Mouse (Mus musculus) liver, embryonic 12.5 days (tissue): Measurements from ENCODE around the gene Naa50. TPM values are rescaled to one million over a fixed set of nuclear protein-coding genes. Genes with fewer than 3 reads are reported as not detected.
A peak's percentile ranks its signal among the peaks of the same experiment; 100 is the strongest.

Source experiments
- ATAC-seq: fragments of 200-750 bp; cut with Nextera tagmentation; 2 replicates; pipeline ENCODE4 v1.8.0; 2017; ENCODE audit warnings: moderate number of reproducible peaks, mild to moderate bottlenecking, moderate library complexity
- H3K27ac ChIP-seq: fragments of 300-500 bp; sonication (generic); 2 replicates; pipeline ENCODE4 v1.5.1; 2016; ENCODE audit warnings: mild to moderate bottlenecking
- H3K27me3 ChIP-seq: fragments of 300-500 bp; sonication (generic); replicated peaks from 2 replicates; pipeline ENCODE4 v1.6.1; 2016; ENCODE audit warnings: mild to moderate bottlenecking, moderate library complexity
- H3K36me3 ChIP-seq: fragments of 300-500 bp; sonication (generic); 2 replicates; pipeline ENCODE4 v1.6.1; 2016; ENCODE audit warnings: mild to moderate bottlenecking, moderate library complexity
- H3K4me1 ChIP-seq: fragments of 300-500 bp; sonication (generic); 2 replicates; pipeline ENCODE4 v1.6.1; 2016
- H3K4me2 ChIP-seq: fragments of 300-500 bp; sonication (generic); 2 replicates; pipeline ENCODE4 v1.6.1; 2016; ENCODE audit warnings: mild to moderate bottlenecking, moderate library complexity
- H3K4me3 ChIP-seq: fragments of 300-500 bp; sonication (generic); 2 replicates; pipeline ENCODE4 v1.5.1; 2016; ENCODE audit warnings: mild to moderate bottlenecking, moderate library complexity
- H3K9ac ChIP-seq: fragments of 300-500 bp; sonication (generic); 2 replicates; pipeline ENCODE4 v1.6.1; 2016; ENCODE audit warnings: mild to moderate bottlenecking, moderate library complexity
- H3K9me3 ChIP-seq: fragments of 300-500 bp; sonication (generic); replicated peaks from 2 replicates; pipeline ENCODE4 v1.6.1; 2016; ENCODE audit warnings: mild to moderate bottlenecking, moderate library complexity
- WGBS: fragments of 180-500 bp; shearing (Covaris S2); methylation state at CpG from one replicate; pipeline ENCODE4 v1.1.7; 2016; ENCODE audit not compliant: insufficient replicate concordance; 5-methylcytosine and 5-hydroxymethylcytosine counted together
- polyA plus RNA-seq: library from polyadenylated mRNA; unstranded; fragments of >200 nt; fragmentation: Nextera tagmentation; extraction: Ambion mirVana; gene quantifications from 2 replicates; pipeline ENCODE4 v1.2.1, GENCODE M21; 2016

Naa50 gene
- polyA plus RNA-seq, 1 experiment from 2014 or later = 129 TPM

DNA sequence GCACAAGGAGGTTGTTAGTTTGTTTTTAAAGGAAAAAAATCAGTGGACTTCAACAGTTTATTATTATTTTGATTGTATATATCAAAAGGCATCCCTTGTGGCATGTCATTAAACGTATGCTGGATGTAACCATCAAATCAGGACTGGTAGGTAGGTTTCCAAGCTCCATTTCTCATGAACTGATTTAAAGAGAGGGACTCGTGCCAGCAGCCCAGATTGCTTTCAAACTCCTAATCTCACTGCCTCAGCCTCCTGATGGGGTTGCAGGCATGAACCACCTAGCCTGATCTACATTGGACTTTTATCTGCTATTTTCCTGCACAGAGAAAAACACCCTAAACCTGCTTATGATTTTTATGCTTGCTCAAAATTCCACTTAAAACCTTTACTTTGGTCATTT is 15.8 kb upstream of the Naa50 start:
- ATAC-seq = no peak
- Histone ChIP-seq H3K4me2 (no peak overlapping the region), H3K9ac (no peak overlapping the region), H3K4me3 (no peak overlapping the region), H3K36me3 (no peaks in the 10 kb centered on the region), H3K27me3 (no peaks in the 10 kb centered on the region), H3K4me1 (peaks cover 3% of the 10 kb centered on the region; the same call in 1 of the 2 replicates), H3K27ac (no peak overlapping the region), H3K9me3 (no peaks in the 10 kb centered on the region)
- 53% methylated on average over 2 of the region's 2 CpGs for WGBS

DNA sequence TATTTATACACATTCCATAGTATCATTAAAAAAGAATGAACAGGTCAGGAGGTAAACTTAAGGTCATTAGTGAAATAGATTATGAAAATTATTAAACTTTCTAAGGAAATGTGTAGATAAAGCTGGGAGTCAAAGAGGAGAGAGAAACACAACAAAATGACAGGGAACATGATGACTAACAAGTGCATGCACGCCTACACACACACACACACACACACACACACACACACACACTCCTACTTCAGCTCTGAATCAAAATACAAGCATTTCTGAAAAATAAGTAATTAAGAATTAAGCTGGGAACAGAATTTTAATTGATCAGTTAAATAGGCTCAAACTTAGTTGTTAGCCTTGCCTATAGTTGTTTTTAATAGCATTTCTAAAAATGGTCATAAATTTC is 14.9 kb upstream of the Naa50 start:
- H3K27me3 ChIP-seq = no peaks in the 10 kb centered on the region
- no peak for ATAC-seq
- H3K9ac ChIP-seq = no peak overlapping the region
- H3K4me1 ChIP-seq = no peaks in the 10 kb centered on the region; the same call in 1 of the 2 replicates
- H3K9me3 ChIP-seq = no peaks in the 10 kb centered on the region
- H3K4me2 ChIP-seq = no peak overlapping the region
- WGBS = 44% methylated on average over 1 of the region's 1 CpGs
- H3K36me3 ChIP-seq = no peaks in the 10 kb centered on the region
- H3K27ac ChIP-seq = no peak overlapping the region
- no peak overlapping the region for H3K4me3 ChIP-seq

DNA sequence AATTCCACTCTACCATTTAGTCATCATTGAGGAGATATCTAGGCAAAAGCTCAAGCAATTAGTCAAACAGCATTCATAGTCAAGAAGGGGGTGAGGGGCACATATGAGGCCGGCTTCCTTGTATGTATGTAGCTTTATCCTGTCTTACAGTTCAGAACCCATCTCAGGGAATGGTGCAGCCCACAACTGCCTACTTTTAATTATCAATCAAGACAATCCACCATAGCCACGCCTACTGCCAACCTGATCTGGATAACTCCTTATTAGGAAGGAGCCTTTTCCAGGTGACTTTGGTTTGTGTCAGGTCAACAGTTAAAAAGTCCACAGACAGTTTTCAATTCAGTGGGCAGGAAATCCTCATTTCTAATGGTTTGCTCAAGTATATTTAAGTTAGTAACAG is 14.2 kb upstream of the Naa50 start:
- Histone ChIP-seq H3K4me3 (no peak overlapping the region), H3K9ac (no peak overlapping the region), H3K4me1 (no peaks in the 10 kb centered on the region; the same call in 1 of the 2 replicates), H3K9me3 (no peaks in the 10 kb centered on the region), H3K27ac (no peak overlapping the region), H3K36me3 (no peaks in the 10 kb centered on the region), H3K27me3 (no peaks in the 10 kb centered on the region), H3K4me2 (no peak overlapping the region)
- 56% methylated on average over 2 of the region's 2 CpGs for WGBS
- ATAC-seq = no peak

DNA sequence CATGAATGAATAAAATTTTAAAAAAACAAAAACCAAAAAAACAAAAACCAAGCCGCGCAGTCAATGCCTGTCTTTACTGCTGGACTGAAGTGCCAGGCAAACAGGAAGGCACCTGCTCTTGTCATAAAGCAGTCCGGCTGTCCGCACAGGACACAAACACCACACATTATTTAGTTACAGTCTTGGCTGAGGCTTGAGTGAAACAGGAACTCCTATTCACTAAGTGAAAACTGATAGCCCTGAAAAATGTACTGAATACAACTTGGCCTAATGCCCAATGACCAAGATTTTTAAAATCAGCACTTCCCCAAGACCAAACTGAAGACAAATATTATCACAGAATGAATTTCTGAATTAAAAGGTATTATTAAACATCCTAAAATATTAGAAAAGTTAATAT is 13.2 kb upstream of the Naa50 start:
- Histone ChIP-seq H3K4me2 (no peak overlapping the region), H3K9me3 (no peaks in the 10 kb centered on the region), H3K4me3 (no peak overlapping the region), H3K4me1 (no peaks in the 10 kb centered on the region; the same call in 1 of the 2 replicates), H3K27me3 (no peaks in the 10 kb centered on the region), H3K9ac (no peak overlapping the region), H3K36me3 (no peaks in the 10 kb centered on the region), H3K27ac (no peak overlapping the region)
- WGBS = 87% methylated on average over 4 of the region's 4 CpGs
- ATAC-seq = no peak

DNA sequence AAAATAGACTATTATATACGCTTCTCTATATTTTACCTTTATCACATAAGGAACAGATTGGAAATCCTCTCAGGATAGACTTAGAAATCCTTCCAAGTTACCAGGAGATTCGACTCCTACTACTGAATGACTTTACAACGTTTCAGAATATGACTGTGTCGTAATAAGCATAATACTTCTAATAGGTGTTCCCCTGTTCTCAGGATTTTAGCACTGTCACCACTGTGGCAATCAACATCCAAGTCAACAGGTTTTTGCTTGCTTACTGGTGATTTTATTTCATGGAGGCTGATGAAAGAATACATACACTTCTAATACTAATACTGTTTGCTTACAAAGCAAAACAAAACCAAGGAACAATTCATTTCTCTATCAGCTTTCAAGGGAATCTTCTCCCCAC is 7.3 kb upstream of the Naa50 start:
- Histone ChIP-seq H3K27ac (no peak overlapping the region), H3K4me3 (no peak overlapping the region), H3K4me1 (peaks cover 8% of the 10 kb centered on the region; the same call in 1 of the 2 replicates), H3K9ac (no peak overlapping the region), H3K36me3 (no peaks in the 10 kb centered on the region), H3K27me3 (no peaks in the 10 kb centered on the region), H3K9me3 (no peaks in the 10 kb centered on the region), H3K4me2 (no peak overlapping the region)
- ATAC-seq = no peak
- 75% methylated on average over 4 of the region's 4 CpGs for WGBS

DNA sequence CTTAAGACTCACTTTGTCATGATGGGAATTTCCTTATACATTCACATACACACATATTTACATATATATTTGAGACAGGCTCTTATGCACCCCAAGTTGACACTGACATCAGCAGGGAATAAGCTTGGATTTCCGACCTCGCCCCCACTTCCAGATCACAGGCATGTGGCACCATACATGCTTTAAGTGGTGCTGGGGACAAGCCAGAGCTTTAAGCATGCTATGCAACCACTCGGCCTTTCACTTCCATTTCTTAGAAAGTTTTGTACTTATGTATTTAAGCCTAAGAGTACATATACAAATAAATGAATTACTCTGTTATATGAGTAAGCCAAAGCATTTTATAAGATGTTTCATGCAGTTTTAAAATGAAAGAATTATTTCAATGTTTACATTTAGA is 6.4 kb upstream of the Naa50 start:
- no peaks in the 10 kb centered on the region for H3K27me3 ChIP-seq
- H3K9ac ChIP-seq = no peak overlapping the region
- no peaks in the 10 kb centered on the region for H3K36me3 ChIP-seq
- no peak for ATAC-seq
- no peak overlapping the region for H3K4me2 ChIP-seq
- no peak overlapping the region for H3K4me3 ChIP-seq
- peaks cover 17% of the 10 kb centered on the region for H3K4me1 ChIP-seq
- 73% methylated on average over 3 of the region's 3 CpGs for WGBS
- no peak overlapping the region for H3K27ac ChIP-seq
- H3K9me3 ChIP-seq = no peaks in the 10 kb centered on the region

DNA sequence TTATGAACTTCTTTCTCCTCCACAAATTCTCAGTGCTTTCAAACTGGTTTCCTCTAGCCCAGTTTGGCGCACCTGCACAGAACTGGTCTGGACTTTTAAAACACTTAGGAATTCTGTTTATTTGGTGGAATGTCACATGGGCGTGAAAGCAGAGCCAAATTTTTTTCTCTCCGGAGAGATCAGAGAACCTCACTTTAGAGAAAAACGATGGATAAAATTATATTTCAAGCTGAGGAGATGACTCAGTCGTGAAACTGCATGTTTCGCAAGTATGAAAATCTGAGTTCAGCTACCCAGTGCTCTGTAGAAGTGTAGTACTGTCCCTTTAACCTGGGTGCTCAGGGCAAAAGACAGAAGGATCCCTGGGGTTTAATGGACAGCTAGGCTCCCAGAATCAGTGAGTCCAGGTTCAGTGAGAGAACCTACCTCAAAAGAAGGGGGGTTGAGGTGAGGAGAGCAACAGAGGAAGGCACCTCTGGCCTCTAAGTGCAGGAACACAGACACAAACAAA is 3.1 kb upstream of the Naa50 start:
- no peaks in the 10 kb centered on the region for H3K36me3 ChIP-seq
- ATAC-seq = no peak
- no peak overlapping the region for H3K27ac ChIP-seq
- no peak overlapping the region for H3K4me2 ChIP-seq
- no peak overlapping the region for H3K9ac ChIP-seq
- no peaks in the 10 kb centered on the region for H3K27me3 ChIP-seq
- H3K4me1 ChIP-seq = peaks cover 26% of the 10 kb centered on the region
- no peaks in the 10 kb centered on the region for H3K9me3 ChIP-seq
- 81% methylated on average over 6 of the region's 6 CpGs for WGBS
- H3K4me3 ChIP-seq = no peak overlapping the region

DNA sequence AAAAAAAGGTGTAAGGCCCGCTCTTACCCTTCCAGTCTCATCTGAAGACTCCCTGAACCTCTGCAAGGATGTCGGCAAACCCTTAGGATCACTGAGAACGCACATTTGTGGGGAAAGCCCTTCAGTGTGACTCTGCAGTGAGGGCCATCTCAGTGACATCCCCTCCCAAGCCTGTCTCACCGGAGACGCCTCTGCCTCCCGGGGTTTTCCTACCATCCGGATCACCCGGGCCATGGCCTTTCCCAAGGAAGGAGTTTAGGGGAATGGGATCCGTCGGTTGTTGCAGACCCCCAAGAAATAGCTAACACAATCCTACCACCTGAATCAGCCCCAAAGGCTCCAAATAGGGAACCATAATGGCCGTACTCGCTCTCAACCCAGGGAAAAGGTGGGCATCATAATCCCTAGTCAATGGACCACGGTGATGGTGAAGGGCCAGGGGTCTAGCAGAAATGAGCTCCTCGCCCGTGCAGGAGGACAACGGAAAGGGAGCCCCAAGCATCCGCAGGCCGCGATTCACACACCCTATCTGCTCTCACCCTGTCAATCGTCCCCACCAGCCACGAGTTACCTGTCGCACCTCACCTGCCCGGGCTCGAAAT is 1.2 kb upstream of the Naa50 start:
- Histone ChIP-seq H3K4me1 (peaks cover 39% of the 10 kb centered on the region), H3K27me3 (no peaks in the 10 kb centered on the region), H3K9me3 (no peaks in the 10 kb centered on the region), H3K4me3 (peak overlapping the region; percentile 95), H3K4me2 (peak overlapping the region; percentile 94), H3K27ac (peak overlapping the region; percentile 99), H3K36me3 (no peaks in the 10 kb centered on the region), H3K9ac (peak overlapping the region; percentile 95)
- 1% methylated on average over 24 of the region's 24 CpGs for WGBS
- no peak for ATAC-seq

DNA sequence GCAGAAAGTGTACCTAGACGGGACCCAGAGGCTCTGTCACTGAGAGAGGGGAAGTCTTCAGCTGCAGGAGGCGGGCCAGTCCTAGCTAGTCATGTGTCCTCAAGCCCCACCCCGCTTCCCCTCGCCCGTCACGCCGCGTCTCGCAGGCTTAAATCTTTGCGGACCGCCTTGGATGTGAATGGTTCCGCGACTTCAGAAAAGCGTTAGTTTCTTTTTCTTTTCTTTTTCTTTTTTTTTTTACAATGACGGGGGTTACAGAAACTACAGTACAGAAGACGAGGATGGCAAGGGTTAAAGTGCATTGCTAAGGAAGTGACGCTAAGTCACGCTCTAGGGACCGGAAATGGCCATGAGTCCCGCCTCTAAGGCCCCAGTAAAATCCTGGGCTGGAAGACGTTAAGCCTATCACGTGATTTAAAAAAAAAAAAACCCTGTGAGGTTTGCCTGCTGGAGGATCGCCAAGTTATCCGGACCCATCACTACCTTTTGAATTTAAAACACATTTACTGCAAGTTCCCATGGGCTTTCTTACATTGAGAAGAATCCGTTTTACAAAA is 573 bp upstream of the Naa50 start:
- Histone ChIP-seq H3K27ac (peak overlapping the region; percentile 99), H3K4me2 (peak overlapping the region; percentile 94), H3K27me3 (no peaks in the 10 kb centered on the region), H3K9me3 (no peaks in the 10 kb centered on the region), H3K36me3 (no peaks in the 10 kb centered on the region), H3K4me3 (peak overlapping the region; percentile 95), H3K9ac (peak overlapping the region; percentile 95), H3K4me1 (peaks cover 43% of the 10 kb centered on the region)
- WGBS = 1% methylated on average over 25 of the region's 25 CpGs
- peak; percentile 86 for ATAC-seq

DNA sequence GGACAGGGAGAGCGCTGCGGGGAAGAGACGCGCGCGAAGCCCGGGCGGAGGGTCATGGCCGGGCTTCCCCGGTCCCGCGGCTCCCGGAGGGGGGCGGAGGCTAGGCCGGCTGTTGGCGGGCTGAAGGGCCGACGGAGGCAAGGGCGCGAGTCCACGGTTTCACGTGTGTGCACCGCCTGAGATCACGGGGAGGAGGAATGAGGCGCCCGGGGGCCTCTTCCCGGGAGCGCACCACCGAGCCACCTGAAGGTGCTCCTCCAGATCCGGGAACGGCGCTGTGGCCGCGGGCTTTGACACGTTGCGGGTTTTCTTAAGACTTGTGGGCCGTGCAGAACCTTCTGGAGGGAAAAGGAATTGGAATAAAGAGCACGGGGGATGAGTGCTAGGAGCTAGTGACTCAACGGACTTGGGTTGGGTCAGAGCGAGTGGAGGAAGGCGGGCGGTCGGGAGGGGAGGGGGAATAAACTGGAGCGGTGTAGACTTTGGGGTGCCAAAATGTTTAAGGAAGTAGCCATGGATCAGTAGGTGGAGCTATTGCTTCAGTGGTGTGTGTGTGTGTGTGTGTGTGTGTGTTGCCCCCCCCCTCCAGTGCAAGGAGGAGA is 657 bp downstream of the Naa50 start:
- peak overlapping the region; percentile 95 for H3K9ac ChIP-seq
- ATAC-seq = peak; percentile 77
- H3K4me2 ChIP-seq = peak overlapping the region; percentile 94
- H3K4me1 ChIP-seq = peaks cover 48% of the 10 kb centered on the region
- peaks cover 5% of the 10 kb centered on the region; the same call in 1 of the 2 replicates for H3K36me3 ChIP-seq
- H3K27ac ChIP-seq = peak overlapping the region; percentile 99
- H3K4me3 ChIP-seq = peak overlapping the region; percentile 95
- H3K27me3 ChIP-seq = no peaks in the 10 kb centered on the region
- no peaks in the 10 kb centered on the region for H3K9me3 ChIP-seq
- WGBS = under 1% methylated on average over 44 of the region's 44 CpGs

DNA sequence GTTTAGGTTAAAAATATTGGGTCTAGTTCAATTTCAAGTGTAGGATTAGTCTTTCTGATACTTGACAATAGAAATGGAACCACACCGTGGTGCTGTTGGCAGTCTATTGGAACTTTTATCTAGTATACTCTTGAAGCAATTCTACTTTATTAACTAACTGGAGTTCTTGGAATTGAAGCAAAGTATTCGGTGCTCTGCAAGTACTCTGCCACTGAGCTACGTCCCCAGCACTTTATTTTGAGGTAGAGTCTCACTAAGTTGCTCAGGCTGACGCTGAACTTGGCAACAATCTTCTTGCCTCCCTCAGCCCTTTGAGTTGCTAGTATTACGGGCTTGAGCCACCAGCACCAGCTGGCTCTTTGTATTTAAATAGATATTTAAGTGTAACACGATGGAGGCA is 1.9 kb downstream of the Naa50 start:
- Histone ChIP-seq H3K9ac (peak overlapping the region; percentile 95), H3K27me3 (no peaks in the 10 kb centered on the region), H3K27ac (peak overlapping the region; percentile 62), H3K36me3 (peaks cover 8% of the 10 kb centered on the region; the same call in 1 of the 2 replicates), H3K4me2 (peak overlapping the region; percentile 94), H3K4me3 (peak overlapping the region; percentile 95), H3K9me3 (no peaks in the 10 kb centered on the region), H3K4me1 (peaks cover 45% of the 10 kb centered on the region)
- ATAC-seq = no peak
- WGBS = 56% methylated on average over 6 of the region's 6 CpGs

DNA sequence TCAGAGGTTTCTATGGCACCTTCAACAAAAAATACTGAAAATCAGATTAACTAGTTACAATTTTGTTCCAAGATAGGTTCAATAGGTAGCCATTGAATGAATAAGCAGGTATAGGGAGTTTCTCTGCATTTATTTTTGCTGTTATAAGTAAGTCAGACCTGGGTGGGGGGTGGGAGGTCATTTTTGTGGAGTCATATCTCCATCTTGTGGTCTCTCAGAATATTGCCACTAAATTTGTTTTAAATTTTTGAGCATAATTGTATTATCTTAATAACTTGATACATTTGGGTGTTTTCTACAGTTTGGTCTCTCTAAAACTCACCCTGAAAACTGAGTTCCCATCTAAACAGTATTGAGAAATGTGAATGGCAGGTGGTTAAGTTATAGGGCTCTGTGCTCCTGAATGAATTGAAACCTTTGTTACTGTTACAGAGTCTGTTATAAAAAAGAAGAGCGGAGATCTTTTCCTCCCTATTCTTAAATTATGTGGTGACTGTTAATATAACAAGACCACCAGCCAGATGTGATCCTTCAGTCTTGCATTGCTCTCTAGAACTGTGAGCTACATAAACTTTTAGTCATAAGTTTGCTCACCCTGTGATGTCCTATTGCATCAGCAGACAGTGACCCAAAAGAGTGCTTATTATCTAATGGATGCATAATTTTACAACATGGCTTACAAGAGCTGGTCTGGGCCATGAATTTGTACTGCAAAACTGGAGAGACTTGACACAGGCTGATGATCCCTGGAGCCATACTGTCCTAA is 9.6 kb downstream of the Naa50 start:
- Histone ChIP-seq H3K4me1 (peaks cover 16% of the 10 kb centered on the region), H3K4me2 (no peak overlapping the region), H3K27ac (no peak overlapping the region), H3K36me3 (peaks cover 8% of the 10 kb centered on the region; the same call in 1 of the 2 replicates), H3K27me3 (no peaks in the 10 kb centered on the region), H3K4me3 (no peak overlapping the region), H3K9me3 (no peaks in the 10 kb centered on the region), H3K9ac (no peak overlapping the region)
- 84% methylated on average over 1 of the region's 1 CpGs for WGBS
- no peak for ATAC-seq
